Mouse (Mus musculus) liver, embryonic 16.5 days (tissue): ENCODE measurements around the gene Btbd19. TPM values are rescaled to one million over a fixed set of nuclear protein-coding genes. Genes with fewer than 3 reads are reported as not detected.

Source experiments
- ATAC-seq: fragments of 200-750 bp; cut with Nextera tagmentation; 2 replicates; pipeline ENCODE4 v1.8.0; 2017; ENCODE audit warnings: low read depth, mild to moderate bottlenecking, moderate number of reproducible peaks, moderate library complexity
- H3K27ac ChIP-seq: fragments of 300-500 bp; sonication (generic); 2 replicates; pipeline ENCODE4 v1.5.1; 2014; ENCODE audit warnings: mild to moderate bottlenecking, low read length
- H3K27me3 ChIP-seq: fragments of 300-500 bp; sonication (generic); 2 replicates; pipeline ENCODE4 v1.6.1; 2014; ENCODE audit warnings: low read depth, low read length, mixed read lengths; ENCODE audit not compliant: control insufficient read depth, insufficient read depth
- H3K36me3 ChIP-seq: fragments of 300-500 bp; sonication (generic); 2 replicates; pipeline ENCODE4 v1.6.1; 2014; ENCODE audit warnings: mild to moderate bottlenecking; ENCODE audit not compliant: control insufficient read depth, insufficient read depth
- H3K4me1 ChIP-seq: fragments of 300-500 bp; sonication (generic); 2 replicates; pipeline ENCODE4 v1.6.1; 2014; ENCODE audit warnings: low read depth, low read length, mixed read lengths; ENCODE audit not compliant: control insufficient read depth
- H3K4me2 ChIP-seq: fragments of 300-500 bp; sonication (generic); 2 replicates; pipeline ENCODE4 v1.6.1; 2014; ENCODE audit warnings: low read depth, low read length, mixed read lengths
- H3K4me3 ChIP-seq: fragments of 300-500 bp; sonication (generic); 2 replicates; pipeline ENCODE4 v1.5.1; 2014; ENCODE audit warnings: low read depth, mild to moderate bottlenecking, low read length
- H3K9ac ChIP-seq: fragments of 300-500 bp; sonication (generic); 2 replicates; pipeline ENCODE4 v1.6.1; 2014; ENCODE audit warnings: low read depth, low read length
- H3K9me3 ChIP-seq: fragments of 300-500 bp; sonication (generic); replicated peaks from 2 replicates; pipeline ENCODE4 v1.6.1; 2016; ENCODE audit warnings: low read length; ENCODE audit not compliant: control insufficient read depth
- WGBS: fragments of 180-500 bp; shearing (Covaris S2); extraction: QIAGEN DNeasy Blood & Tissue Kit; methylation state at CpG from one replicate; pipeline ENCODE4 v1.1.7; 2014; ENCODE audit not compliant: insufficient replicate concordance; 5-methylcytosine and 5-hydroxymethylcytosine counted together
- polyA plus RNA-seq: library from polyadenylated mRNA; unstranded; fragments of >200 nt; fragmentation: Nextera tagmentation; extraction: Ambion mirVana; gene quantifications from 2 replicates; pipeline ENCODE4 v1.2.1, GENCODE M21; 2015

Gene Btbd19
- polyA plus RNA-seq, 1 experiment from 2014 or later, result 1.5 TPM

DNA sequence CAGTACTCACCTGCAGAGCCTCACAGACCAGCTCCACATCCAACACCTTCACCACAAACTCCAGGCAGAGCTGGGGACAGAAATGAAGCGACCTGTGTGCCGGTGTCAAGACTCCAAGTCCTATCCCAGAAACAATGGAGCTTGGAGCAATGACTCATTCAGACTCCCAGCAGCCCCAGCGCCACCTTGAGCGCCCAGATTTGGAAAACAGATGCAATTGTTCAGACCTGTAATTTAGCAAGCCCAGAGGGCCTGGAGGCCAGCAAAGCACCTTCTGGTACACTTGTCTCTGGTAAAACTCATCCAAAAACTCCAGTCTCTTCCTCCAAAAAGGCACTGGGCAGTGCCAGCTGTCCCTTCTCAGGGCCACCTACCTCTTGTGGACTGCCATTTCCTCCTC, 3.3 kb downstream of the Btbd19 start:
- no peak overlapping the region for H3K27ac ChIP-seq
- no peak overlapping the region for H3K4me2 ChIP-seq
- H3K9me3 ChIP-seq, result no peaks in the 10 kb centered on the region
- H3K4me1 ChIP-seq, result peaks cover 30% of the 10 kb centered on the region
- WGBS, result 67% methylated on average over 4 of the region's 4 CpGs
- no peaks in the 10 kb centered on the region for H3K36me3 ChIP-seq
- ATAC-seq, result no peak
- no peak overlapping the region for H3K9ac ChIP-seq
- H3K27me3 ChIP-seq, result no peaks in the 10 kb centered on the region
- no peak overlapping the region for H3K4me3 ChIP-seq

- WGBS, result under 1% methylated on average over 69 of the region's 69 CpGs
- peak overlapping the region; percentile 74 for H3K4me3 ChIP-seq
- H3K4me1 ChIP-seq, result peaks cover 26% of the 10 kb centered on the region
- peak overlapping the region; percentile 98 for H3K4me2 ChIP-seq
- ATAC-seq, result peak; percentile 90
- peak overlapping the region; percentile 72 for H3K9ac ChIP-seq
- no peaks in the 10 kb centered on the region for H3K27me3 ChIP-seq
- H3K9me3 ChIP-seq, result no peaks in the 10 kb centered on the region
- H3K36me3 ChIP-seq, result no peaks in the 10 kb centered on the region
- peak overlapping the region; percentile 72 for H3K27ac ChIP-seq
These were observed 4.8 kb downstream of the Btbd19 start for GRCm38 (mm10) chr4:117120445-117121414.

DNA sequence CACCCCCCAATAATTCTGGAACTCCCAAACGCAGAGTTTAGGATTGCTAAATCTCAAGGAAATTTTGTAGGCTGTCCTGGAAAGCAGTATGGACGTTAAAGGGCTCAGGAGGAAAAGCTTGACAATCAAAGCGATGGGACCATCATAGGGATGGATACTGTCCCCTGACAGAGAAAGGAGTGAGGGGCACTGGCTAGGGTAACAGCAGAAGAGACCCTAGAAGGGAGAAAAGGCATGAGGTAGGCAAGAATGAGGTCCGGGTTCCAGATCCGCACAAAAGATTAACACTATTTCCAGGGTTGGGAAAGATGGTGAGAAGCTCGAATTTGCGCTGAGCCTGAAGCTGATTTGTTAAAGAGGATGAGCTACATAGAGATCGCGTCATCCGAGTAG, 5.5 kb downstream of the Btbd19 start:
- Histone ChIP-seq H3K4me3 (peak overlapping the region; percentile 74), H3K4me2 (peak overlapping the region; percentile 98), H3K27me3 (no peaks in the 10 kb centered on the region), H3K9me3 (no peaks in the 10 kb centered on the region), H3K27ac (peak overlapping the region; percentile 72), H3K36me3 (no peaks in the 10 kb centered on the region), H3K9ac (peak overlapping the region; percentile 72), H3K4me1 (peaks cover 19% of the 10 kb centered on the region)
- no peak; the same call in 1 of the 2 replicates for ATAC-seq
- WGBS, result 5% methylated on average over 10 of the region's 10 CpGs

GRCm38 (mm10) chr4:117119636-117120035, 5.9 kb downstream of the Btbd19 start:
- Histone ChIP-seq H3K27ac (peak overlapping the region; percentile 72; the same call in 1 of the 2 replicates), H3K9me3 (no peaks in the 10 kb centered on the region), H3K4me2 (peak overlapping the region; percentile 98), H3K4me1 (peaks cover 15% of the 10 kb centered on the region), H3K36me3 (no peaks in the 10 kb centered on the region), H3K9ac (peak overlapping the region; percentile 72), H3K27me3 (no peaks in the 10 kb centered on the region), H3K4me3 (peak overlapping the region; percentile 74)
- ATAC-seq, result no peak
- WGBS, result 79% methylated on average over 5 of the region's 5 CpGs

DNA sequence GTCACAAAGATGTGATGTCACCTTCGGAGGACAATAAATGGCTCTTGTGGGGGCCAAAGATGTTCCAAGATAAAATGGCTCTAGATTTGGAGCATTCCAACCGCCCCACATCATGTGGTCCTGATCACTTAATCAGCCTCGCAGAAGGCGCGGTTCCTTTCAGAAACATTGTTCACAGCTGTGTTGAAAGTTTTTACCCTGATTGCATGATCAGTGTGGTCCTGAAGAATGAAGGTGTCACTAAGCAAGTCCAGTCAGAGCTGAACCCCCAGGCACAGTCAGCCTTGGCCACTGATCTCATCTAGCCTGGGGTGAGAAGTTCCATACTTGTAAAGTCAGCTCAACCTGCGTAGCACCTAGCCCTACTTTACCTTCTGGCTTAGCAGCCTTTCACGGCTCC, 7.6 kb downstream of the Btbd19 start:
- no peak for ATAC-seq
- 77% methylated on average over 7 of the region's 7 CpGs for WGBS
- no peak overlapping the region for H3K4me2 ChIP-seq
- H3K27me3 ChIP-seq, result no peaks in the 10 kb centered on the region
- no peak overlapping the region for H3K27ac ChIP-seq
- no peaks in the 10 kb centered on the region for H3K9me3 ChIP-seq
- no peaks in the 10 kb centered on the region for H3K36me3 ChIP-seq
- H3K9ac ChIP-seq, result no peak overlapping the region
- peaks cover 9% of the 10 kb centered on the region for H3K4me1 ChIP-seq
- no peak overlapping the region for H3K4me3 ChIP-seq

GRCm38 (mm10) chr4:117115592-117115991, 9.9 kb downstream of the Btbd19 start:
- 75% methylated on average over 5 of the region's 5 CpGs for WGBS
- Histone ChIP-seq H3K27me3 (no peaks in the 10 kb centered on the region), H3K4me3 (no peak overlapping the region), H3K9me3 (no peaks in the 10 kb centered on the region), H3K27ac (no peak overlapping the region), H3K4me1 (peaks cover 5% of the 10 kb centered on the region), H3K4me2 (no peak overlapping the region), H3K9ac (no peak overlapping the region), H3K36me3 (no peaks in the 10 kb centered on the region)
- no peak for ATAC-seq

DNA sequence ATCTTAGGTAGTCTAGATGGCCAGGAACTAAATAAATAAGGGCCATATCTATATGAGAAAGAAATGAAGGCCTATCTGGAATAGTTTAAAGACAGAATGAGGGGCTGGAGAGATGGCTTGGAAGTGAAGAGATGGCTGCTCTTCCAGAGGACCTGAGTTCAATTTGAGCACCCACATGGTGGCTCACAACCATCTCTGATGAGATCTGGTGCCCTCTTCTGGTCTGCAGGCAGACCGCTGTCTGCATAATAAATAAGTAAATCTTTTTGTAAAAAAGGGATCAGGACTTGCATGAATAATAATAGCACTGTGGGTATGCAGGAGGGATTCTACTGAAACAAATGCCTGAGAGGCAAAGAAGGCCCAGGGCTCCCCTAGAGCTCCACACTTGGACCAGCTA, 12.3 kb downstream of the Btbd19 start:
- H3K9ac ChIP-seq, result no peak overlapping the region
- no peaks in the 10 kb centered on the region for H3K9me3 ChIP-seq
- no peak for ATAC-seq
- H3K36me3 ChIP-seq, result no peaks in the 10 kb centered on the region
- no peak overlapping the region for H3K4me2 ChIP-seq
- H3K27me3 ChIP-seq, result no peaks in the 10 kb centered on the region
- no peaks in the 10 kb centered on the region for H3K4me1 ChIP-seq
- no peak overlapping the region for H3K27ac ChIP-seq
- no peak overlapping the region for H3K4me3 ChIP-seq
- WGBS, result 83% methylated on average over 1 of the region's 1 CpGs

DNA sequence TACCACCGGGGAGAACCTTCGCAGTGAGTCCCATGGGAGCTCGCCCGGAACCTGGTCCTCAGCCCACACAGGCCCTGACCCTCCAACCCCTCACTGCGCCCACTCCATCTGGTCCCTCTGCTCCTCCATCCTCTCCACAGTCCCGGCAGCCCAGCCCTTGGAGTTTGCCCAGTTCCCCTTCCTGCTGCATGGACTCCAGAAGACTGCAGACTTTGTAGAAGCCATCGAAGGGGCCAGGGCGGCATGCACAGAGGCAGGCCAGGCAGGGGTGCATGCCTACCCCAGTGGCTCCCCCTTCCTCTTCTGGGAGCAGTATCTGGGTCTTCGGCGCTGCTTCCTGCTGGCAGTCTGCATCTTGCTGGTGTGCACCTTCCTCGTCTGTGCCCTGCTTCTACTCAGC, 14.5 kb downstream of the Btbd19 start:
- no peak for ATAC-seq
- no peaks in the 10 kb centered on the region for H3K4me1 ChIP-seq
- no peak overlapping the region for H3K27ac ChIP-seq
- H3K27me3 ChIP-seq, result no peaks in the 10 kb centered on the region
- no peak overlapping the region for H3K4me3 ChIP-seq
- H3K4me2 ChIP-seq, result no peak overlapping the region
- no peak overlapping the region for H3K9ac ChIP-seq
- 73% methylated on average over 11 of the region's 11 CpGs for WGBS
- no peaks in the 10 kb centered on the region for H3K9me3 ChIP-seq
- no peaks in the 10 kb centered on the region for H3K36me3 ChIP-seq

- no peak for ATAC-seq
- 76% methylated on average over 13 of the region's 13 CpGs for WGBS
- no peak overlapping the region for H3K4me2 ChIP-seq
- H3K27ac ChIP-seq, result no peak overlapping the region
- no peak overlapping the region for H3K9ac ChIP-seq
- no peak overlapping the region for H3K4me3 ChIP-seq
- H3K4me1 ChIP-seq, result no peaks in the 10 kb centered on the region
- H3K36me3 ChIP-seq, result no peaks in the 10 kb centered on the region
- H3K27me3 ChIP-seq, result no peaks in the 10 kb centered on the region
- no peaks in the 10 kb centered on the region for H3K9me3 ChIP-seq
These were observed 15.3 kb downstream of the Btbd19 start for GRCm38 (mm10) chr4:117110249-117110648.
